Comparison of ENCODE assay signal across 8 mouse cellular contexts in the genomic region with DNA sequence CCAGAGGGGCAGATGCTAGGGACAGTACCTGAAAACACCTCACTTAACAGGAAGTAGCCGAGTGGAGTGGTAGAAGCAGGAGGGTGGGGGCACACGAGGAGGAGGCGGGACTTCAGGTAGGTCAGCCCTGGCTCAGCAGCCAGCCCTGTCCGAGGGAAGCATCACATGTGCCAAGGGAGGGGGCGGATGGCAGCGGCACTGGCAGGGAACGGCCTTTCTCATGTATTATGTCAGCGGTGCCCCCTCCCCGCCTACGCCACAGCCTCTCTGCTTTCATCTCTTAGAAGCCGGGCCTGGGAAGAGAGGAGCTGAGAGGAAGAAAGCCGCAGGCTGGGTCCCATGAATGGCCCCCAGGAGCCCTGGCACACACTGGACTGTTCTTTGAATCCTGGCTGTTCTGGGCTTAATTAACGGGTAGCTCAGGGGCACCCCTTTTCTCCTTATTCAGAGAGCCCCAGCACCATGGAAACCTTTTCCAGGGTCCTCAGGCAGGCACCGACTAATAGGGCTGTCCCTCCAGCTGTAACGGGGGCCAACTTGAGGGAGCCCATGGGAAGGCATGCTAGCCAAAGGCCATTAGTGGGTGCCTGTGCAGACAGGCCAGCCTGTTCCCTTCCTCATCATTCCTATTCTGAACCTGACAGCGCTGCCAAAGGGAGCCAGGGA. TPM values are rescaled to one million over a fixed set of nuclear protein-coding genes. Genes with fewer than 3 reads are reported as not detected.
DNase-seq lines count a peak whose midpoint lies in the region; ATAC-seq lines count a peak whose summit lies in the region.

No protein-coding gene starts in this region.

- peaks cover 1% of the 10 kb centered on the region; the same call in 1 of the 2 replicates for H3K36me3 ChIP-seq in kidney, embryonic 15.5 days
- peaks cover 2% of the 10 kb centered on the region for H3K36me3 ChIP-seq in forebrain, embryonic 10.5 days (replicated peaks)

- H3K27ac ChIP-seq in kidney, embryonic 15.5 days: no peak overlapping the region
- H3K27ac ChIP-seq in forebrain, embryonic 10.5 days: peak overlapping the region; percentile 82

- no peak overlapping the region for H3K4me3 ChIP-seq in kidney, embryonic 15.5 days (replicated peaks)
- peak overlapping the region; percentile 29 for H3K4me3 ChIP-seq in forebrain, embryonic 10.5 days

- peaks cover 34% of the 10 kb centered on the region for H3K4me1 ChIP-seq in kidney, embryonic 15.5 days
- H3K4me1 ChIP-seq in forebrain, embryonic 10.5 days: peaks cover 63% of the 10 kb centered on the region

- no peak overlapping the region for H3K9ac ChIP-seq in kidney, embryonic 15.5 days

- 0 out of 2 replicates have a peak overlapping the region, but pooled peaks have one; percentile 6 for H3K4me2 ChIP-seq in kidney, embryonic 15.5 days

- DNase-seq in kidney, postnatal 14 days: no peak
- peak; percentile 68 for DNase-seq in forebrain, embryonic 10.5 days (ENCODE audit: extremely low spot score, low spot score)
- DNase-seq in layer of hippocampus, adult 9-11 months: peak; percentile 88
- DNase-seq in naive thymus-derived CD4-positive, alpha-beta T cell, adult 2 months (ENCODE audit: low read depth): peak; percentile 52
- DNase-seq in urinary bladder, adult 2 months (ENCODE audit: low spot score): no peak
- DNase-seq in liver: no peak
- DNase-seq in testis, postnatal 10 days (ENCODE audit: low spot score): no peak

- WGBS in kidney, embryonic 15.5 days: 41% methylated on average over 16 of the region's 16 CpGs
- WGBS in forebrain, embryonic 10.5 days: 28% methylated on average over 16 of the region's 16 CpGs

- no peaks in the 10 kb centered on the region for H3K9me3 ChIP-seq in kidney, embryonic 15.5 days (replicated peaks)
- H3K9me3 ChIP-seq in forebrain, embryonic 10.5 days: no peaks in the 10 kb centered on the region

- ATAC-seq in kidney, embryonic 15.5 days (replicated peaks; ENCODE audit: low FRiP score): no peak

- H3K27me3 ChIP-seq in kidney, embryonic 15.5 days: no peaks in the 10 kb centered on the region
- no peaks in the 10 kb centered on the region for H3K27me3 ChIP-seq in forebrain, embryonic 10.5 days (ENCODE audit: poor library complexity, severe bottlenecking)

RNA-seq across cellular contexts. Expression of gene Ttyh3, which starts 10.9 kb away (rescaled TPM):
- polyA plus RNA-seq in kidney, embryonic 15.5 days (2015; fragmentation: Nextera tagmentation; extraction: Ambion mirVana): 32.3 and 39.9 TPM in 2 replicates
- 31.6 and 35.7 TPM in 2 replicates for polyA plus RNA-seq in forebrain, embryonic 10.5 days (2016; fragmentation: Nextera tagmentation; extraction: Ambion mirVana)
- polyA plus RNA-seq in urinary bladder, adult 2 months (2012; rRNA removed): 11.7 and 24.4 TPM in 2 replicates

RNA-seq across cellular contexts. Expression of gene Iqce, which starts 42.4 kb away (rescaled TPM):
- polyA plus RNA-seq in kidney, embryonic 15.5 days (2015; fragmentation: Nextera tagmentation; extraction: Ambion mirVana): 25.7 and 29.3 TPM in 2 replicates
- polyA plus RNA-seq in forebrain, embryonic 10.5 days (2016; fragmentation: Nextera tagmentation; extraction: Ambion mirVana): 24.0 and 30.5 TPM in 2 replicates
- 21.0 and 24.3 TPM in 2 replicates for polyA plus RNA-seq in urinary bladder, adult 2 months (2012; rRNA removed)

RNA-seq across cellular contexts. Expression of gene Brat1, which starts 45.1 kb away (rescaled TPM):
- 21.5 and 25.0 TPM in 2 replicates for polyA plus RNA-seq in kidney, embryonic 15.5 days (2015; fragmentation: Nextera tagmentation; extraction: Ambion mirVana)
- polyA plus RNA-seq in forebrain, embryonic 10.5 days (2016; fragmentation: Nextera tagmentation; extraction: Ambion mirVana): 21.5 and 23.6 TPM in 2 replicates
- polyA plus RNA-seq in urinary bladder, adult 2 months (2012; rRNA removed): 14.5 and 14.8 TPM in 2 replicates

RNA-seq across cellular contexts. Expression of gene Lfng, which starts 52.6 kb away (rescaled TPM):
- 32.3 and 34.5 TPM in 2 replicates for polyA plus RNA-seq in kidney, embryonic 15.5 days (2015; fragmentation: Nextera tagmentation; extraction: Ambion mirVana)
- 33.1 and 33.3 TPM in 2 replicates for polyA plus RNA-seq in forebrain, embryonic 10.5 days (2016; fragmentation: Nextera tagmentation; extraction: Ambion mirVana)
- 20.6 and 23.6 TPM in 2 replicates for polyA plus RNA-seq in urinary bladder, adult 2 months (2012; rRNA removed)

Comparison
In these comparisons a context has a peak if more than half of its experiments do, and no peak if none do; other contexts are left out.
1. DNase-seq: peak in forebrain, embryonic 10.5 days (single experiment), layer of hippocampus, adult 9-11 months (single experiment) and naive thymus-derived CD4-positive, alpha-beta T cell, adult 2 months (single experiment); none in kidney, postnatal 14 days (single experiment), urinary bladder, adult 2 months (single experiment), liver (single experiment) and testis, postnatal 10 days (single experiment).